In genomic region chr19:47385971-47386370, GRCm38 (mm10) we compare ENCODE assay signal across 14 mouse cellular contexts.
DNase-seq lines count a peak whose midpoint lies in the region; ATAC-seq and TF ChIP-seq lines count a peak whose summit lies in the region.
"Had no signal": no experiment of that assay in that cellular context is flagged by ENCODE, and none has a peak within 500 bp of the region (broad histone marks: within the 10 kb centered on the region; RNA-seq: fewer than 3 reads in every experiment).

No protein-coding gene starts in this region.

- no peak overlapping the region for H3K4me2 ChIP-seq in heart, embryonic 13.5 days
- H3K4me2 ChIP-seq in liver, embryonic 12.5 days = no peak overlapping the region
- H3K4me2 ChIP-seq in liver, postnatal 0 days (ENCODE audit: low read depth, low read length) = no peak overlapping the region
- no peak overlapping the region for H3K4me2 ChIP-seq in heart, postnatal 0 days (ENCODE audit: low read depth, low read length)
- H3K4me2 ChIP-seq in lung, postnatal 0 days (replicated peaks; ENCODE audit: low read depth, low read length) = no peak overlapping the region
- H3K4me2 ChIP-seq: hindbrain, embryonic 12.5 days; limb, embryonic 13.5 days had no signal

- no peak for TF ChIP-seq CTCF in liver, postnatal 0 days (IDR thresholded peaks at IDR 0.05; ENCODE audit: low read depth)
- TF ChIP-seq CTCF in heart, postnatal 0 days (IDR thresholded peaks at IDR 0.05; ENCODE audit: low read depth) = no peak
- TF ChIP-seq CTCF in lung, postnatal 0 days (IDR thresholded peaks at IDR 0.05) = no peak

- peak overlapping the region; percentile 65; the same call in 1 of the 2 replicates for H3K9ac ChIP-seq in heart, embryonic 13.5 days
- peak overlapping the region; percentile 52; the same call in 1 of the 2 replicates for H3K9ac ChIP-seq in liver, embryonic 12.5 days
- no peak overlapping the region for H3K9ac ChIP-seq in liver, postnatal 0 days (replicated peaks)
- no peak overlapping the region for H3K9ac ChIP-seq in heart, postnatal 0 days (replicated peaks; ENCODE audit: low read depth, low read length)
- no peak overlapping the region for H3K9ac ChIP-seq in lung, postnatal 0 days (replicated peaks; ENCODE audit: low read depth)
- H3K9ac ChIP-seq: forebrain, postnatal 0 days; hindbrain, embryonic 12.5 days; limb, embryonic 13.5 days had no signal

- WGBS in heart, embryonic 13.5 days = 54% methylated on average over 10 of the region's 10 CpGs
- 70% methylated on average over 10 of the region's 10 CpGs for WGBS in liver, embryonic 12.5 days (ENCODE audit: insufficient replicate concordance)
- WGBS in liver, postnatal 0 days (ENCODE audit: insufficient replicate concordance) = 69% methylated on average over 10 of the region's 10 CpGs
- 39% methylated on average over 10 of the region's 10 CpGs for WGBS in heart, postnatal 0 days
- WGBS in lung, postnatal 0 days = 54% methylated on average over 10 of the region's 10 CpGs

- TF ChIP-seq EP300 in liver, postnatal 0 days (IDR thresholded peaks at IDR 0.05; ENCODE audit: low read depth) = no peak
- TF ChIP-seq EP300 in heart, postnatal 0 days (IDR thresholded peaks at IDR 0.05; ENCODE audit: low read depth) = no peak
- no peak for TF ChIP-seq EP300 in lung, postnatal 0 days (IDR thresholded peaks at IDR 0.05)

- peak overlapping the region; percentile 93 for H3K27ac ChIP-seq in heart, embryonic 13.5 days (replicated peaks)
- H3K27ac ChIP-seq in liver, embryonic 12.5 days = peak overlapping the region; percentile 90
- no peak overlapping the region for H3K27ac ChIP-seq in liver, postnatal 0 days (ENCODE audit: low read depth)
- H3K27ac ChIP-seq in heart, postnatal 0 days (ENCODE audit: low read depth) = peak overlapping the region; percentile 83; the same call in 1 of the 2 replicates
- no peak overlapping the region for H3K27ac ChIP-seq in lung, postnatal 0 days (ENCODE audit: low read length)
- H3K27ac ChIP-seq: hindbrain, embryonic 12.5 days; limb, embryonic 13.5 days had no signal

- H3K4me1 ChIP-seq in heart, embryonic 13.5 days = peaks cover 51% of the 10 kb centered on the region
- H3K4me1 ChIP-seq in liver, embryonic 12.5 days = peaks cover 86% of the 10 kb centered on the region
- peaks cover 12% of the 10 kb centered on the region for H3K4me1 ChIP-seq in liver, postnatal 0 days (ENCODE audit: insufficient read depth)
- peaks cover 32% of the 10 kb centered on the region for H3K4me1 ChIP-seq in heart, postnatal 0 days (ENCODE audit: control insufficient read depth, insufficient read depth)
- peaks cover 5% of the 10 kb centered on the region; the same call in 1 of the 2 replicates for H3K4me1 ChIP-seq in lung, postnatal 0 days (ENCODE audit: insufficient read depth, low read depth, low read length)
- H3K4me1 ChIP-seq: megakaryocyte, embryonic 14.5 days had no signal

- no peaks in the 10 kb centered on the region for H3K9me3 ChIP-seq in heart, embryonic 13.5 days
- no peaks in the 10 kb centered on the region for H3K9me3 ChIP-seq in liver, embryonic 12.5 days (replicated peaks)
- no peaks in the 10 kb centered on the region for H3K9me3 ChIP-seq in liver, postnatal 0 days (ENCODE audit: low read length)
- no peaks in the 10 kb centered on the region for H3K9me3 ChIP-seq in heart, postnatal 0 days (replicated peaks; ENCODE audit: control insufficient read depth, low read length)
- no peaks in the 10 kb centered on the region for H3K9me3 ChIP-seq in lung, postnatal 0 days (ENCODE audit: low read length)
- H3K9me3 ChIP-seq: hindbrain, embryonic 12.5 days; limb, embryonic 13.5 days; megakaryocyte, embryonic 14.5 days had no signal

- no peaks in the 10 kb centered on the region for H3K27me3 ChIP-seq in heart, embryonic 13.5 days (replicated peaks)
- H3K27me3 ChIP-seq in liver, embryonic 12.5 days (replicated peaks) = no peaks in the 10 kb centered on the region
- no peaks in the 10 kb centered on the region for H3K27me3 ChIP-seq in liver, postnatal 0 days (ENCODE audit: insufficient read depth, low read length)
- H3K27me3 ChIP-seq in heart, postnatal 0 days (ENCODE audit: control insufficient read depth, insufficient read depth, low read length) = no peaks in the 10 kb centered on the region
- no peaks in the 10 kb centered on the region for H3K27me3 ChIP-seq in lung, postnatal 0 days (replicated peaks; ENCODE audit: insufficient read depth, low read length)
- H3K27me3 ChIP-seq: hindbrain, embryonic 12.5 days; limb, embryonic 13.5 days had no signal

- 0 out of 2 replicates have a peak, but pooled peaks have one; percentile 6 for ATAC-seq in heart, embryonic 13.5 days (ENCODE audit: extremely low read depth, insufficient number of reproducible peaks, low FRiP score, low TSS enrichment)
- no peak for ATAC-seq in liver, embryonic 12.5 days
- no peak for ATAC-seq in liver, postnatal 0 days
- ATAC-seq in heart, postnatal 0 days (ENCODE audit: insufficient read depth, low read depth) = no peak
- ATAC-seq in lung, postnatal 0 days = peak; percentile 25; the same call in 1 of the 2 replicates
- ATAC-seq: forebrain, postnatal 0 days had no signal

- H3K4me3 ChIP-seq in heart, embryonic 13.5 days = no peak overlapping the region
- H3K4me3 ChIP-seq in liver, embryonic 12.5 days = no peak overlapping the region
- no peak overlapping the region for H3K4me3 ChIP-seq in liver, postnatal 0 days (ENCODE audit: low read depth, low read length)
- H3K4me3 ChIP-seq in heart, postnatal 0 days (ENCODE audit: low read depth, low read length) = no peak overlapping the region
- H3K4me3 ChIP-seq in lung, postnatal 0 days (ENCODE audit: low read depth, low read length) = no peak overlapping the region
- H3K4me3 ChIP-seq: hindbrain, embryonic 12.5 days; limb, embryonic 13.5 days; megakaryocyte, embryonic 14.5 days had no signal

- DNase-seq in heart, postnatal 14 days = no peak
- DNase-seq in liver, postnatal 0 days = no peak
- DNase-seq in heart, postnatal 0 days (ENCODE audit: low spot score) = no peak
- DNase-seq in lung, postnatal 0 days (ENCODE audit: low spot score) = no peak
- no peak for DNase-seq in cerebellum, adult 8-10 months
- DNase-seq: cerebellum, adult 18-20 months; forebrain, postnatal 0 days; gastrocnemius, postnatal 14 days; thymus, postnatal 4 days had no signal

- intact Hi-C loops in heart, postnatal 14 days (cut with DNase I) = loop anchor here (5.0 kb wide), 1 partner anchor 41 kb away; no protein-coding TSS in a partner anchor

- H3K36me3 ChIP-seq in heart, embryonic 13.5 days = peaks cover 1% of the 10 kb centered on the region; the same call in 1 of the 2 replicates
- H3K36me3 ChIP-seq in liver, embryonic 12.5 days = no peaks in the 10 kb centered on the region
- H3K36me3 ChIP-seq in liver, postnatal 0 days (replicated peaks; ENCODE audit: insufficient read depth, low read length) = no peaks in the 10 kb centered on the region
- H3K36me3 ChIP-seq in heart, postnatal 0 days (replicated peaks; ENCODE audit: control insufficient read depth, insufficient read depth, low read length) = no peaks in the 10 kb centered on the region
- H3K36me3 ChIP-seq in lung, postnatal 0 days (ENCODE audit: insufficient read depth, low read length) = no peaks in the 10 kb centered on the region
- H3K36me3 ChIP-seq: hindbrain, embryonic 12.5 days; limb, embryonic 13.5 days had no signal

Comparison
In these comparisons a context has a peak if more than half of its experiments do, and no peak if none do; other contexts are left out.
1. ATAC-seq: peak in heart, embryonic 13.5 days (single experiment) and lung, postnatal 0 days (single experiment); none in liver, embryonic 12.5 days (single experiment), liver, postnatal 0 days (single experiment) and heart, postnatal 0 days (single experiment).
2. H3K27ac ChIP-seq: peak in heart, embryonic 13.5 days (single experiment), liver, embryonic 12.5 days (single experiment) and heart, postnatal 0 days (single experiment); none in liver, postnatal 0 days (single experiment) and lung, postnatal 0 days (single experiment).
3. H3K9ac ChIP-seq: peak in heart, embryonic 13.5 days (single experiment) and liver, embryonic 12.5 days (single experiment); none in liver, postnatal 0 days (single experiment), heart, postnatal 0 days (single experiment) and lung, postnatal 0 days (single experiment).